Mouse (Mus musculus) spleen, adult 18-20 months (tissue): Measurements from ENCODE around the gene Emsy.

ENCODE experiments used
- DNase-seq, 2 experiments: peaks; one replicate each; pipeline ENCODE4 v3.0.0; 2022; ENCODE audit warnings: mixed read lengths in 2 of 2

Gene Emsy

GRCm38 (mm10) chr7:98665726-98666125 lies 9.1 kb upstream of the Emsy start:
- DNase-seq = no peak

DNA sequence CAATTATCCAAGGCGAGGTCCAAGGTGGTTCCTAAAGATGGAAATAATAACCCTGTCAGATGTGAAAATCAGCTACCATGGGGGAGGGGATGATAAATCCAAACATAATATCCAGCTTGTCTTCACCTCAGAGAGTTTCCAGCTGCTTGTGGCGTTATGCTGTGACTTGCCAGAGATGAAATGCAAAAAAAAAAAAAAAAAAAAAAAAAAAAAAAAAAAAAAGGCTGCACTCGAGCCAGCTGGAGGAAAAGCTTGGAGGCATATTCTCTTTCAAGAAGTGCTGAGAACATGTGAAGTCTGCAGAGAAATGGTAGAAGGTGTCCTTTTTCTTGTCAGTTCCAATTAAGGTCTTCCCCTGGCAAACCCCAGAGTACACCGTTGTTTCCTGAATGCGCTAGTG lies 8.6 kb upstream of the Emsy start:
- no peak for DNase-seq

GRCm38 (mm10) chr7:98655681-98656530 lies 677 bp downstream of the Emsy start:
- DNase-seq = peak; percentile 53 to 62

DNA sequence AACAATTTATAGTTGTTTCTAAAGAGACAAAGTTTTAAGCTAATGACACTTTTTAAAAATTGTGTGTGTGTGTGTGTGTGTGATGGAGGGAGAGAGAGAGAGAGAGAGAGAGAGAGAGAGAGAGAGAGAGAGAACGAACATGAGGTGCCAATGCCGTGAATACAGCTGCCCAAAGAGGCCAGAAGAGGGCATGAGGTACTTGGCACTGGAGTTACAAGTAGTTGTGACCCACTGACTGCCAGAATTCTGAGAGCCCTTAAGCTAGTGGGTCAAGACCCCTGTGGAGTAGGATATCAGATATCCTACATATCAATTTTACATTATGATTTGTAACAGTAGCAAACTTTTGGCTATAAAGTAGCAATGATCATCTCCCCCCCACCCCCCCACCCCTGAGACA lies 4.9 kb downstream of the Emsy start:
- DNase-seq = no peak

- DNase-seq = no peak
Measured at GRCm38 (mm10) chr7:98644238-98644637, 12.3 kb downstream of the Emsy start.

DNA sequence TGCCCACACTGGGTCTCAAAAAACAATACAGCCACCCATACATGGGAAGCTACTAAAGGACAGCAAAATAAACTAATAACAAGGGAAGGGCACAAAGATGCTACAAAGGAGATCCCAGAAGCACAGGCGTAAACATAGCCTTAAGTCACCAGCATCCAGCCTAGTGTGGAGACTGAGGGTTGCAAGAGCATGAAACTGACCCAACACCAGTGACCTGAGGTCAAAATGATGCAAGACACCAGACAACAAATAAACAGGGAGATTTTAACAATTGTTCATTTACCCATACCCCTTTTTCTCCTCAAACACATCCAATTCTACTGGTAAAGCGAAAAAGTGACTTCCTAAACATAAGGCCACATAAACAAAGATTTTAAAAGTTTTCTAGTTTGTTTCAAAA lies 20.0 kb downstream of the Emsy start:
- no peak for DNase-seq

GRCm38 (mm10) chr7:98633032-98633431 lies 23.6 kb downstream of the Emsy start:
- DNase-seq = no peak

DNA sequence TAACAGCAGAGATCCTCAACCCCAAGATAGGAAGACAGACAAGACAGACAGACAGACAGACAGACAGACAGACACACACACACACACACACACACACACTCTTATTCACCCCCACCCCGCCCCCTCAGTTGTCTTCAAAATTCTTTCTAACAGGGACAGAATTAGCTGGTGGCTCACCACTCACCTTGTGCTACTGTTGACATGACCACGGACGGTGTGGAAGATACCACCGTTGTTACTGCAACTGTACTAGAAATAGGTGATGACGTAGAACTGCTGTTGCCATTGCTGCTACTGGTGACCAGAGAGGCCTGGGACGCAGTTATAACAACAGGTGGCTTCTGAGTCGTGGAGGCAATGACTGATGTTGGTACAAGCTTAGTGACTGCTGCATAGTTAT lies 26.6 kb downstream of the Emsy start:
- DNase-seq = no peak

DNA sequence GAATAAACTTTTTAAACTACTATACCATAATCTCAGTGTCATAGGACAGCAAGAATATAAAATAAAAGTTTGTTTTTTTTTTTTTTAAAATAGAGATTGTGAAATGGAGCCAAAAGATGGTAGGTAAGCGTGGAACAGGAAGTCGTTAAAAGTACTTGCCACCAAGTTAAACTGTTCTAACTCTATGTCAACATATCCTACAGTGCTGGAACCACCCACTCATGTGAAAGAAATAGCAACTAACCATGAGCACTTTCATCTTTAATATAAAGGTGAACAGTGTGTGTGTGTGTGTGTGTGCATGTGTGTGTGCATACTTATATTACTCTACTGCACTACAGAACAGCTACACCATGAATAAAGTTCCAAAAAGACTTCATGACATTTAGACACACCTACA lies 38.8 kb downstream of the Emsy start:
- DNase-seq = no peak

DNA sequence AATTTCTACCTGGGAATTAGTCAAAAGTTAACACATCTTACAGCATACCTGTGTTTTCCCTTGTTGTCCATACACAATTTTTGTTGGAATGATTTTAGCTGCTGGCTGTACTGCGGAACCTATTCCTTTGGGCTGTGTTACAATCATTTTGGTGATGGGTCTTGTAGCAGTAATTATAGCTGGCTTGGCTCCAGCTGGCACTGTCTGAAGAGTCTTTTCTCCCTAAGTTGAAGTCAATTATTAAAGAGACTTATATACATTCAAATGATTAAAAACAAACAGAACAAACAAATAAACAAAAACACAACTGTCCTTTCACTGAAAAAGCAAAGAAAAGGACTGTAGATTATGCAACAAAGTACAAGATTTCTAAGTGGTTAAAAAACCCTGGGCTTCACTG lies 43.6 kb downstream of the Emsy start:
- DNase-seq = no peak

GRCm38 (mm10) chr7:98608520-98608919 lies 48.1 kb downstream of the Emsy start:
- DNase-seq = no peak

GRCm38 (mm10) chr7:98607158-98607557 lies 49.4 kb downstream of the Emsy start:
- DNase-seq = no peak

- DNase-seq = no peak
Measured at GRCm38 (mm10) chr7:98601715-98602114, 54.9 kb downstream of the Emsy start.

- no peak for DNase-seq
Measured at GRCm38 (mm10) chr7:98597402-98597801, 59.2 kb downstream of the Emsy start.

DNA sequence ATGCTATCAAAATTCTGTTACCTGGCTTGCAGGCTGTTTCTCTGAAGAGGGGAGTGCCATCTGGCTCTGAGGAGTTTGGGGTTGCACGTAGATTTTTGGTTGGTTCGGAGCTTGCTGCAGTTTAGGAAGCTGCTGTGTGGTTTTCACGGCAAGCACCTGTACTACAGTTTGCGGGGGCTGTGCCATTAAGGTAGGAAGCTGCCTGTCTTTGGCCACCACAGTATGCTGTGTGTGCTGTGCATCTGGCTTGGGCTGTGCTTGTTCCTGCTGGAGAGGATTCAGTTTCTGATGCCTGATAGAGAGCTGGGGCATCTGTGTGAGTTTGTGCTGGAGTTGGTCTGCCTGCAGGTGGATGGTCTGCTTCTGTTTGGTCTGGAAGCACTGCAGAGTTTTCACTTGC lies 61.9 kb downstream of the Emsy start:
- DNase-seq = no peak

GRCm38 (mm10) chr7:98593276-98593675 lies 63.3 kb downstream of the Emsy start:
- no peak for DNase-seq

GRCm38 (mm10) chr7:98589028-98589427 lies 67.6 kb downstream of the Emsy start:
- no peak for DNase-seq

DNA sequence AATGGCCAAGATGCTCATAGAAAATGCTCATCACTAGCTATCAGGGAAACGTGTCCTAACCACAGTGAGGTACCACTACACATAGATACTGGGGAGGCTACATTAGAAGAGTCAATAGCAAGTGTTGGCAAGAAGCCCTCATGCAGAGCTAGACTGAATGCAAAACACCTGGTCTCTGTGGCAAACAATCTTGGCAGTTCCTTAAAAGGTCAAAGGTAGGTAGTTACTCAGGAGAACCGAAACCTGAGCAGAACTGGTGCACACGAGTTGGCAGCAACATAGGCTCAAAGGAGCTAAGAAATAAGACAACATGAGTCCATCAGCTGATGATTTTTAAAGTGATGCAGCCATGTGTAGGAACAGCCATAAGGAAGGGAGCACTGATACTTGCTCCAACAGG lies 70.3 kb downstream of the Emsy start:
- no peak for DNase-seq

GRCm38 (mm10) chr7:98584555-98584954 lies 72.0 kb downstream of the Emsy start:
- no peak for DNase-seq

- DNase-seq = no peak
Measured at GRCm38 (mm10) chr7:98581266-98581665, 75.3 kb downstream of the Emsy start.

DNA sequence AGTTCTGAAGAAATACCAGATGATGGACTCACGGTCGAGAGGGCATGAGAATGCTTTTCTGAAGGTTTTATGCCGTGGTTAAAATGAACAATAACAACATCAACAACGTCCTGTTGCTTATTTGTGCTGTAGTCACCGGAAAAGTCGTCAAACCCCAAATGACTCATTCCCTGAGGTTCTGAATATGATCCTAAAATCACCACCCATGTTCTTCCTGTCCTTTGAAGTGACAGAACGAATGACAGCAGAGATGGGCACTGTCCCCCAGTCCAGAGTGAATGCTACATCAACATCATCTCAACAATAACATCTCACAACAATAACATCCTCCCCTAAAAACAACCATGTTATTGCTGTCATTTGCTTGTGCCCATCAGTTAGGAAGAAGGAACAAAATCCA lies 76.1 kb downstream of the Emsy start:
- DNase-seq = no peak

DNA sequence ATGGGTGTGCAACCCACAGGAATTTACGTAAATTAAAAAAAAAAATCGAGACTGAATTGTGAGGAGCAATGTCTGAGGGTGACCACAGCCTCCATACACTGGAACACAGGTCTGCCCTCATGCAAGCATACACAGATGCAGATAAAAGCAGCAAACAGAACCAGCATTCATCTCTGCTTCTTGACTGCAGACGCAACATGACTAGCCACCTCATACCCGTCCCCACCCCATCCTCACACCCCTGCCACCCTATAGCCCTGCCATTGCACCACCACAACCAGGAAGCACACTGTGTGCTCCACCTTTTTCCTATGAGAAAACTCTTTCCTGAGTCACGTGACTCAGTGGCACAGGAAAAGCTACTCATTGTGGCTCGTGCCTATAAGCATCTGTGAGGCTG lies 76.9 kb downstream of the Emsy start:
- no peak for DNase-seq

DNA sequence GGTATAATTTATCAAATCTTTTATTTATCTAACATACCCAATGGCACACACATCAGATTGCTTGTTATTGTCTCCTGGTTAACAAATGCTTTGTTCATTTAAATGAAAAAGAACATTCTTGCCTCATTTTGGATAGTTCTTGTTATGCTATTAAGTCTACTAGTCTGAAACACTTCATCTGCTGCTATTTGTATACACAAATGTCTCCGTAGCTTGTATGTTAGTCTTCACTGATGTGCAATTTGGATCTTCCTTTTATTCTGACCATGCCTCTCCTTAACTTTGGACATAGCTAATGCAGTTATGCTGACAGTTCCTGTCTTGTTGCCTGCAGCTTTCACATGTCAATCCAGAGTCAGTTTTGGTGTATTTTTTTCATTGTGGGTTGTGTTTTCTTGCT lies 79.1 kb downstream of the Emsy start:
- no peak for DNase-seq

DNA sequence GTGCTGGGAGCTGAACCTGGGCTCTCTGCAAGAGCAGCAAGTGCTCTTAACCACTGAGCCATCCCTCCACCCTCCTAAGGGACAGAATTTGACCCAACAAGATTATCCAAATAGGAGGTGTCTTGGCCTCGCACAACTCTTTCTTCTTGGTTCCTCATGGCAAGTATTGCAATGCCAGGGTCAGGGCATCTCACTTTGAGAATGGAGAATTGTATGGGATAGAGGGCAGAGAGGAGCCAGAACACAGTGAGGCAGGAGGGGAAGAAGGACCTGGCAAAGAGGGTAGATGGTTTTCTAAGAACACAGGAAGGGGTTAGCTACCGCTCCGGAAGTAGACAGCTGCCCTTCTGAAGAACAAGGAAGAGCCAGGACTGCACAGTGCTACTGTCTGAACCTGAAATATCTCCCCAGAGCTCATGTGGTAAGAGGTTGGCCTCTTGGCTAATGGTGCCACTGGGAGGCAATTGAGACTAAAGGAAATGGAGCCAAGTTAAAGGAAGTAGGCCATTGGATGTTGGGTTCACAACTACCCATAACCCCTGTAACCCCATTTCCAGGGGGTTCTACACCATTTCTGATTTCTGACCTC lies 80.8 kb downstream of the Emsy start:
- no peak for DNase-seq

- no peak for DNase-seq
Measured at GRCm38 (mm10) chr7:98574771-98575191, 81.8 kb downstream of the Emsy start.
